Mouse (Mus musculus): Measurements from ENCODE around the gene Gm10073.

DNA sequence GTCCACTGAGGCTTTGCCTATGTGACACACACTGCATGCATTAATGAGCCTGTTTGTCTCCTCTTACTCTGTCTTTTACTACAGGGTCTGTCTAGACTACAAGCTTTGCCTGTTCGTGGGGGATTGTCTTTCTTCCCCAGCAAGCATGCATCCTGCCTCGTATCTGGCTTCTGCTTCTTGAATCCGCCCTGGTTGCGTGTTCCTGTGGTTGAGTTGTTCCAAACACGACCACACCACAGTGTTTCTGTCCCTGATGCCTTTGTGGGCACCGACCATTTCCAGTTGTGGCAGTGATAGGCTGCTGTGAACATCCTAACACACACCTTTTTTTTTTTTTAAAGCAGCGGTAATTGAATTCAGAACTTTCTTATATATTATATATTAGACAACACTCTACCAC, 39.6 kb downstream of the Gm10073 start:
- no peak for TF ChIP-seq POLR2A (IDR thresholded peaks at IDR 0.05; ENCODE audit: low read depth, low read length)
- no peak for TF ChIP-seq MAFK (IDR thresholded peaks at IDR 0.05; ENCODE audit: insufficient replicate concordance, low read length)
